Mouse (Mus musculus) bone marrow, adult 2 months (tissue): ENCODE measurements around the gene Myh14.

Experiments
- CTCF ChIP-seq: fragments of 200-500 bp; IDR thresholded peaks from 2 replicates; pipeline ENCODE4 v1.5.1; 2011; ENCODE audit warnings: low read length, control low read depth; ENCODE audit not compliant: control insufficient read depth, insufficient read depth
- POLR2A ChIP-seq: fragments of 200-500 bp; IDR thresholded peaks from 2 replicates; pipeline ENCODE4 v1.6.1; 2011; ENCODE audit warnings: low read depth, mild to moderate bottlenecking, control low read depth, low read length, borderline replicate concordance; ENCODE audit not compliant: control insufficient read depth

DNA sequence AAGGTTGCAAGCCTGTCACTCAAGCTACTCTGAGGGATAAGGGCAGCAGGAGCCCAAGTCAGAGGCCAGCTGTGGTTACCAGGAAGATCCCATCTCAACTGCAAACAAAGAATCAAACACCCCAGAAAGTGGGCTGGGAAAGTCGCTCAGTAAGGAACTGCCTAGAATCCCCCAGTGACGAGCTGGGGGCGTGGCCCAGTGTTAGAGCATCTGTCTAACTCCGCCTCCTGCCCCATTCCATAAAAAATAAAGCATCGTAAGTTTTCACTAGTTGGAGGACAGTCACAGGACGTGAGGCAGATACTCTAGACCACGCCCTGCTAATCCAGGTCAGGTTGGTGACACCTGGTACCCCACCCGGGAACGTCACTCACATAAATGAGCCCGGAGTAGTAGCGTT lies 5.9 kb downstream of the Myh14 start:
- TF ChIP-seq POLR2A (no peak), CTCF (no peak)
